Mouse (Mus musculus) neural tube, embryonic 12.5 days (tissue): ENCODE measurements at regions not wholly inside any gene's neighbourhood (a gene's known extent, or its start where the extent isn't known, plus 50 kb on each side); places are given as distances from the start of the nearest gene placed in this dataset.

Experiments used
- ATAC-seq: fragments of 200-750 bp; cut with Nextera tagmentation; 2 replicates; pipeline ENCODE4 v1.8.0; 2017; ENCODE audit warnings: low read depth, mild to moderate bottlenecking, moderate TSS enrichment, moderate library complexity; ENCODE audit not compliant: low FRiP score
- H3K27ac ChIP-seq: fragments of 300-500 bp; sonication (generic); 2 replicates; pipeline ENCODE4 v1.5.1; 2016
- H3K27me3 ChIP-seq: fragments of 300-500 bp; sonication (generic); replicated peaks from 2 replicates; pipeline ENCODE4 v1.6.1; 2016; ENCODE audit warnings: mild to moderate bottlenecking
- H3K36me3 ChIP-seq: fragments of 300-500 bp; sonication (generic); 2 replicates; pipeline ENCODE4 v1.6.1; 2016; ENCODE audit warnings: mild to moderate bottlenecking
- H3K4me1 ChIP-seq: fragments of 300-500 bp; sonication (generic); 2 replicates; pipeline ENCODE4 v1.6.1; 2016
- H3K4me2 ChIP-seq: fragments of 300-500 bp; sonication (generic); replicated peaks from 2 replicates; pipeline ENCODE4 v1.6.1; 2016; ENCODE audit warnings: mild to moderate bottlenecking
- H3K4me3 ChIP-seq: fragments of 300-500 bp; sonication (generic); 2 replicates; pipeline ENCODE4 v1.5.1; 2016
- H3K9ac ChIP-seq: fragments of 300-500 bp; sonication (generic); 2 replicates; pipeline ENCODE4 v1.6.1; 2016; ENCODE audit warnings: mild to moderate bottlenecking
- H3K9me3 ChIP-seq: fragments of 300-500 bp; sonication (generic); 2 replicates; pipeline ENCODE4 v1.6.1; 2016; ENCODE audit warnings: mild to moderate bottlenecking
- WGBS: fragments of 180-500 bp; shearing (Covaris S2); methylation state at CpG from one replicate; pipeline ENCODE4 v1.1.7; 2016; 5-methylcytosine and 5-hydroxymethylcytosine counted together

- H3K4me1 ChIP-seq, result no peaks in the 10 kb centered on the region
- WGBS, result 75% methylated on average over 8 of the region's 8 CpGs
- no peak overlapping the region for H3K9ac ChIP-seq
These were observed 417.6 kb upstream of the Smim15 start for GRCm38 (mm10) chr13:107626670-107627069.

GRCm38 (mm10) chr13:107621337-107621736, 422.9 kb upstream of the Smim15 start:
- WGBS, result 54% methylated on average over 2 of the region's 2 CpGs
- Histone ChIP-seq H3K9me3 (0 out of 2 replicates have a peak, but pooled peaks cover 2% of the 10 kb centered on the region), H3K27me3 (no peaks in the 10 kb centered on the region), H3K36me3 (no peaks in the 10 kb centered on the region), H3K4me2 (no peak overlapping the region), H3K4me1 (peaks cover 29% of the 10 kb centered on the region), H3K27ac (no peak overlapping the region), H3K4me3 (no peak overlapping the region), H3K9ac (no peak overlapping the region)
- ATAC-seq, result no peak

More at GRCm38 (mm10) chr13:107626670-107627069, 417.6 kb upstream of the Smim15 start:
- no peak overlapping the region for H3K4me2 ChIP-seq
- no peaks in the 10 kb centered on the region for H3K9me3 ChIP-seq
- H3K27ac ChIP-seq, result no peak overlapping the region
- no peak for ATAC-seq
- no peaks in the 10 kb centered on the region for H3K36me3 ChIP-seq
- no peak overlapping the region for H3K4me3 ChIP-seq
- H3K27me3 ChIP-seq, result no peaks in the 10 kb centered on the region; the same call in 1 of the 2 replicates

- Histone ChIP-seq H3K27ac (no peak overlapping the region), H3K36me3 (no peaks in the 10 kb centered on the region), H3K4me2 (no peak overlapping the region), H3K4me3 (no peak overlapping the region), H3K9me3 (0 out of 2 replicates have a peak, but pooled peaks cover 6% of the 10 kb centered on the region), H3K9ac (no peak overlapping the region), H3K27me3 (no peaks in the 10 kb centered on the region), H3K4me1 (peaks cover 29% of the 10 kb centered on the region)
- WGBS, result 76% methylated on average over 2 of the region's 2 CpGs
- ATAC-seq, result no peak
These were observed 423.4 kb upstream of the Smim15 start for GRCm38 (mm10) chr13:107620887-107621286.

- Histone ChIP-seq H3K9me3 (0 out of 2 replicates have a peak, but pooled peaks cover 6% of the 10 kb centered on the region), H3K4me2 (no peak overlapping the region), H3K27ac (no peak overlapping the region), H3K4me3 (no peak overlapping the region), H3K9ac (no peak overlapping the region), H3K4me1 (peaks cover 29% of the 10 kb centered on the region), H3K36me3 (no peaks in the 10 kb centered on the region), H3K27me3 (no peaks in the 10 kb centered on the region)
- no peak for ATAC-seq
- 5% methylated on average over 6 of the region's 6 CpGs for WGBS
These were observed 424.0 kb upstream of the Smim15 start for GRCm38 (mm10) chr13:107620210-107620609.

GRCm38 (mm10) chr13:107619430-107619927, 424.8 kb upstream of the Smim15 start:
- Histone ChIP-seq H3K9ac (no peak overlapping the region), H3K4me3 (no peak overlapping the region), H3K9me3 (0 out of 2 replicates have a peak, but pooled peaks cover 6% of the 10 kb centered on the region), H3K27me3 (no peaks in the 10 kb centered on the region), H3K4me1 (peaks cover 29% of the 10 kb centered on the region), H3K36me3 (no peaks in the 10 kb centered on the region), H3K4me2 (peak overlapping the region; percentile 27; the same call in 1 of the 2 replicates), H3K27ac (0 out of 2 replicates have a peak overlapping the region, but pooled peaks have one; percentile 8)
- WGBS, result 21% methylated on average over 9 of the region's 9 CpGs
- 0 out of 2 replicates have a peak, but pooled peaks have one; percentile 31 for ATAC-seq

DNA sequence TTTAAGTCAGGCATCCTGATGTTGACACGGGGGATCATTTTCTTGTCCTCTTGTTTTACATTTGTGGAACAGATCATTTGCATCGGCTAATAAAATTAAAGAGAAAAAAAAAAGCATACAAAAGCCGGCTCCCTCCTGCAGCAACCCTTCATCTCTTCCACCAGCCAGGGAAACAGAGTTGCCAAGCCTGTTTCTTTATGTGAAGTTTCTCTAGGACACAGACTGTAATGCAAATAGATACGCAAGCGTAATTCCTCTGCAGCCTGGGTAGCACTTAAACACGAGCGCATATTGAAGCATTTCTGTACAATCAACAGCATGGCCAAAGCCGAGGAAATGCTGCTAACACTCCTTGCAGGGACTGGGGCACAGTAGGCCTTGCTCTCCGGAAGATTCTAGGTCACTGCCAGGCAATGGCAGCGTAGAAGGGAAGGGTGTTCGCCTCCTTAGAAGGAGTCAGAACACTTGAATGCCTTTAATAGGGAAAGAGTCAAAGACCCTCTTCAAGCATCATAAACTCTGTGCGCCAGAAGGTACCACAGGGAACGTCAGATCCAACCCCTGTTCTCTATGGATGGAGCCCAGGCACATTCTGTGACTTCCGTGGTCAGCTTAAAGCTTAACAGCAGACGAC, 425.3 kb upstream of the Smim15 start:
- Histone ChIP-seq H3K27ac (no peak overlapping the region), H3K9ac (no peak overlapping the region), H3K4me1 (peaks cover 29% of the 10 kb centered on the region), H3K27me3 (no peaks in the 10 kb centered on the region), H3K4me3 (no peak overlapping the region), H3K36me3 (no peaks in the 10 kb centered on the region), H3K4me2 (peak overlapping the region; percentile 27; the same call in 1 of the 2 replicates), H3K9me3 (0 out of 2 replicates have a peak, but pooled peaks cover 6% of the 10 kb centered on the region)
- 27% methylated on average over 15 of the region's 15 CpGs for WGBS
- ATAC-seq, result no peak

- Histone ChIP-seq H3K36me3 (no peaks in the 10 kb centered on the region), H3K4me1 (peaks cover 29% of the 10 kb centered on the region), H3K9ac (no peak overlapping the region), H3K4me3 (no peak overlapping the region), H3K4me2 (no peak overlapping the region), H3K9me3 (0 out of 2 replicates have a peak, but pooled peaks cover 6% of the 10 kb centered on the region), H3K27ac (no peak overlapping the region), H3K27me3 (no peaks in the 10 kb centered on the region)
- no peak for ATAC-seq
- 15% methylated on average over 8 of the region's 8 CpGs for WGBS
These were observed 425.9 kb upstream of the Smim15 start for GRCm38 (mm10) chr13:107618369-107618771.

DNA sequence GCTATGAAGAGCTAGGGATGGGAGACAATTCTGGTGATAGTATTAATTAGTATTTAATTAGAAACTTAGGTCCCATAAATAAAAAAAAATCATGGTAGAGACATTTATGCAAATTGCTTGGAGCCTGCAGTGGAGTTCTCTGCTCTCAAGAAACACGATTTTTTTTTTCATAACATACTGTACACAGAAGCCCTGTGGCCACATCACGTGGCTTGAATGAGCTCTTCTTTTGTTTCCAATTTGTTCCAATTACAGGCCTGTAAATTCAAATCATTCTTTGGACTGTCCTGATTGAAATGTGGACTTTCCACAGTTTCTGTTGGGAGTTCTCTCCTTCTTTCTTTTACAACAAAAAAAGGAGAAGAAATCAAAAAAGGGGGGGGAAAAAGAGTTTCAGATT, 426.7 kb upstream of the Smim15 start:
- Histone ChIP-seq H3K9me3 (0 out of 2 replicates have a peak, but pooled peaks cover 6% of the 10 kb centered on the region), H3K27ac (no peak overlapping the region)
- WGBS, result 25% methylated on average over 2 of the region's 2 CpGs

DNA sequence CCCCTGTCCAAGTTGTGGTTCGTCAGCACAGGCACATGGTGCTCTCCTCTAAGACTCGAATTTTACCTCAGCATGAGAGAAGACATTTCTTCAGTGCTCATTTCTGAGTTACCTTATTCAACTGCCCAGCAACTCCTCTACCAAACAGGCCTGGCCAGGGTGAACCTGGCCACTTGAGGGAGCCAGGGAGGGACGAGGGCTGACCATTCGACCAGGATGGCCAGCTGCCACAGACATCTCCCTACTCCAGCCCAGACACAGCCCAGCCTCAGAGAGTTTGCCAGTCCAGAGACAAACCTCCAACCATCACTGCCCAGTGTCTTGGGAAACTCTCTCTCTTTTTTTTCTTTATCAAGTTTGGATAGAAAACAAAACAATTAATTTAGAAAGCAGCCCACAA, 427.5 kb upstream of the Smim15 start:
- H3K4me3 ChIP-seq, result no peak overlapping the region
- 0 out of 2 replicates have a peak, but pooled peaks cover 6% of the 10 kb centered on the region for H3K9me3 ChIP-seq
- H3K36me3 ChIP-seq, result no peaks in the 10 kb centered on the region
- H3K27ac ChIP-seq, result no peak overlapping the region
- no peak overlapping the region for H3K4me2 ChIP-seq
- 87% methylated on average over 4 of the region's 4 CpGs for WGBS
- H3K4me1 ChIP-seq, result peaks cover 29% of the 10 kb centered on the region
- no peak overlapping the region for H3K9ac ChIP-seq
- no peak for ATAC-seq
- H3K27me3 ChIP-seq, result no peaks in the 10 kb centered on the region

More for the DNA sequence above, 426.7 kb upstream of the Smim15 start:
- Histone ChIP-seq H3K4me2 (no peak overlapping the region), H3K9ac (no peak overlapping the region), H3K4me3 (no peak overlapping the region), H3K36me3 (no peaks in the 10 kb centered on the region), H3K27me3 (no peaks in the 10 kb centered on the region), H3K4me1 (peaks cover 29% of the 10 kb centered on the region)
- peak; percentile 46; the same call in 1 of the 2 replicates for ATAC-seq

DNA sequence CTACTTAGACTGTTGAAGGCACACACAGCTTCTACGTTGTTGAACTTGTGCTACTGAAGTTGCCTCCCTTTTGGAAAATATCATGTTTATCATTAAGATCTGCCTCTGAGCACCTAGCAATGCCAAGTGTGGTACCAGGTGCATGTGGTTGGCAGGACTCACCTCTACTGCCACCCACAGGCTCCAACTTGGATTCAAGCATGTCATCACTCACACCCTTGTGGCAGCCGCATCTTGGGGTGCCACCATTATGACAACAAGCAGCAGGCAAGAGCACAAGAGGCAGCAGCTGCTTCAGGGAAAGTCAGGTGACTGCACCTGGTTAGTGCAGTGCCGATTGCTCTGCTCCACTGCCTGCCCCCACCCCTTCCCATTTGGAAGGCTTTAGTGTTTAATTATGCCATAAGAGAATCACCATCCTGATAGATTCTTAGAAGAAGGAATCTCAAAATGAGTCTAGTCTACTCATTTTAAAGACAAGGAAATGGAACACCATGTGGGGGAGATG, 435.2 kb upstream of the Smim15 start:
- Histone ChIP-seq H3K4me2 (no peak overlapping the region), H3K27ac (no peak overlapping the region), H3K9me3 (no peaks in the 10 kb centered on the region), H3K4me1 (no peaks in the 10 kb centered on the region), H3K9ac (no peak overlapping the region), H3K27me3 (no peaks in the 10 kb centered on the region), H3K4me3 (no peak overlapping the region), H3K36me3 (no peaks in the 10 kb centered on the region)
- 84% methylated on average over 3 of the region's 3 CpGs for WGBS
- no peak for ATAC-seq

- no peaks in the 10 kb centered on the region for H3K27me3 ChIP-seq
- H3K36me3 ChIP-seq, result no peaks in the 10 kb centered on the region
- peaks cover 7% of the 10 kb centered on the region; the same call in 1 of the 2 replicates for H3K9me3 ChIP-seq
- no peak overlapping the region for H3K4me2 ChIP-seq
- H3K9ac ChIP-seq, result no peak overlapping the region
- H3K4me1 ChIP-seq, result no peaks in the 10 kb centered on the region
- 88% methylated on average over 4 of the region's 4 CpGs for WGBS
- no peak for ATAC-seq
- H3K27ac ChIP-seq, result no peak overlapping the region
- H3K4me3 ChIP-seq, result no peak overlapping the region
These were observed 437.0 kb upstream of the Smim15 start for GRCm38 (mm10) chr13:107607294-107607693.

GRCm38 (mm10) chr13:107602149-107602548, 442.1 kb upstream of the Smim15 start:
- ATAC-seq, result no peak
- 39% methylated on average over 5 of the region's 5 CpGs for WGBS
- Histone ChIP-seq H3K9me3 (peaks cover 7% of the 10 kb centered on the region; the same call in 1 of the 2 replicates), H3K9ac (no peak overlapping the region), H3K36me3 (no peaks in the 10 kb centered on the region), H3K27ac (no peak overlapping the region), H3K27me3 (no peaks in the 10 kb centered on the region; the same call in 1 of the 2 replicates), H3K4me1 (peaks cover 23% of the 10 kb centered on the region), H3K4me3 (no peak overlapping the region), H3K4me2 (no peak overlapping the region)
